Comparison of ENCODE assay signal across 8 mouse cellular contexts in genomic region chr15:89169431-89169830, GRCm38 (mm10). TPM values are rescaled to one million over a fixed set of nuclear protein-coding genes. Genes with fewer than 3 reads are reported as not detected.
DNase-seq lines count a peak whose midpoint lies in the region; ATAC-seq lines count a peak whose summit lies in the region.

No protein-coding gene starts in this region.

- H3K27ac ChIP-seq in hindbrain, embryonic 12.5 days = peak overlapping the region; percentile 50

- no peaks in the 10 kb centered on the region for H3K9me3 ChIP-seq in hindbrain, embryonic 12.5 days (replicated peaks)

- ATAC-seq in hindbrain, embryonic 12.5 days (ENCODE audit: low FRiP score) = peak; percentile 18; the same call in 1 of the 2 replicates

- H3K4me3 ChIP-seq in hindbrain, embryonic 12.5 days = no peak overlapping the region

- DNase-seq in MN1 (ENCODE audit: low spot score) = peak; percentile 78
- DNase-seq in cerebellum, postnatal 10 days = peak; percentile 83 to 85
- DNase-seq in frontal cortex, postnatal 14 days (ENCODE audit: low spot score in 2 of 2) = peak; percentile 71 to 72
- DNase-seq in layer of hippocampus, postnatal 36 days = peak; percentile 84
- DNase-seq in lung, postnatal 10 days = peak; percentile 94
- DNase-seq in right cerebral cortex, postnatal 25 days = peak; percentile 73
- no peak for DNase-seq in spleen, postnatal 10 days (ENCODE audit: low spot score in 2 of 2)

- peaks cover 55% of the 10 kb centered on the region for H3K4me1 ChIP-seq in hindbrain, embryonic 12.5 days

- peaks cover 44% of the 10 kb centered on the region for H3K36me3 ChIP-seq in hindbrain, embryonic 12.5 days

- H3K4me2 ChIP-seq in hindbrain, embryonic 12.5 days (replicated peaks) = peak overlapping the region; percentile 21

- H3K9ac ChIP-seq in hindbrain, embryonic 12.5 days = 0 out of 2 replicates have a peak overlapping the region, but pooled peaks have one; percentile 38

- 2% methylated on average over 10 of the region's 10 CpGs for WGBS in hindbrain, embryonic 12.5 days

- no peaks in the 10 kb centered on the region for H3K27me3 ChIP-seq in hindbrain, embryonic 12.5 days

RNA-seq across cellular contexts. Expression of gene Plxnb2, which starts 11.2 kb away (rescaled TPM):
- 167 and 169 TPM in 2 replicates for polyA plus RNA-seq in hindbrain, embryonic 12.5 days (2016; fragmentation: Nextera tagmentation; extraction: Ambion mirVana)
- 10 to 100 TPM; 51.0 to 58.7 TPM for total RNA-seq in layer of hippocampus, postnatal 36 days (2021)

RNA-seq across cellular contexts. Expression of gene Mapk11, which starts 20.0 kb away (rescaled TPM):
- 39.0 and 41.9 TPM in 2 replicates for polyA plus RNA-seq in hindbrain, embryonic 12.5 days (2016; fragmentation: Nextera tagmentation; extraction: Ambion mirVana)
- 10 to 100 TPM; 21.9 to 22.8 TPM for total RNA-seq in layer of hippocampus, postnatal 36 days (2021)

RNA-seq across cellular contexts. Expression of gene Dennd6b, which starts 26.9 kb away (rescaled TPM):
- 54.6 and 57.7 TPM in 2 replicates for polyA plus RNA-seq in hindbrain, embryonic 12.5 days (2016; fragmentation: Nextera tagmentation; extraction: Ambion mirVana)
- total RNA-seq in layer of hippocampus, postnatal 36 days (2021) = 10 to 100 TPM; 33.5 to 38.7 TPM

RNA-seq across cellular contexts. Expression of gene Mapk12, which starts 28.9 kb away (rescaled TPM):
- 10.0 and 11.4 TPM in 2 replicates for polyA plus RNA-seq in hindbrain, embryonic 12.5 days (2016; fragmentation: Nextera tagmentation; extraction: Ambion mirVana)
- total RNA-seq in layer of hippocampus, postnatal 36 days (2021) = 1 to 10 TPM; 3.1 to 4.7 TPM

RNA-seq across cellular contexts. Expression of gene Hdac10, which starts 40.9 kb away (rescaled TPM):
- 18.8 and 22.0 TPM in 2 replicates for polyA plus RNA-seq in hindbrain, embryonic 12.5 days (2016; fragmentation: Nextera tagmentation; extraction: Ambion mirVana)
- 10 to 100 TPM; 14.3 to 14.7 TPM for total RNA-seq in layer of hippocampus, postnatal 36 days (2021)

Comparison
In these comparisons a context has a peak if more than half of its experiments do, and no peak if none do; other contexts are left out.
1. DNase-seq: peak in MN1 (single experiment), cerebellum, postnatal 10 days (2 of 2), frontal cortex, postnatal 14 days (2 of 2), layer of hippocampus, postnatal 36 days (2 of 2), lung, postnatal 10 days (single experiment) and right cerebral cortex, postnatal 25 days (single experiment); none in spleen, postnatal 10 days (0 of 2).